Mouse (Mus musculus): ENCODE results near the gene Fut1. TPM values are rescaled to one million over a fixed set of nuclear protein-coding genes. Genes with fewer than 3 reads are reported as not detected.
A peak's percentile ranks its signal among the peaks of the same experiment; 100 is the strongest.

Fut1 gene
- polyA plus RNA-seq, 1 experiment from 2014 or later: 0.07 TPM

DNA sequence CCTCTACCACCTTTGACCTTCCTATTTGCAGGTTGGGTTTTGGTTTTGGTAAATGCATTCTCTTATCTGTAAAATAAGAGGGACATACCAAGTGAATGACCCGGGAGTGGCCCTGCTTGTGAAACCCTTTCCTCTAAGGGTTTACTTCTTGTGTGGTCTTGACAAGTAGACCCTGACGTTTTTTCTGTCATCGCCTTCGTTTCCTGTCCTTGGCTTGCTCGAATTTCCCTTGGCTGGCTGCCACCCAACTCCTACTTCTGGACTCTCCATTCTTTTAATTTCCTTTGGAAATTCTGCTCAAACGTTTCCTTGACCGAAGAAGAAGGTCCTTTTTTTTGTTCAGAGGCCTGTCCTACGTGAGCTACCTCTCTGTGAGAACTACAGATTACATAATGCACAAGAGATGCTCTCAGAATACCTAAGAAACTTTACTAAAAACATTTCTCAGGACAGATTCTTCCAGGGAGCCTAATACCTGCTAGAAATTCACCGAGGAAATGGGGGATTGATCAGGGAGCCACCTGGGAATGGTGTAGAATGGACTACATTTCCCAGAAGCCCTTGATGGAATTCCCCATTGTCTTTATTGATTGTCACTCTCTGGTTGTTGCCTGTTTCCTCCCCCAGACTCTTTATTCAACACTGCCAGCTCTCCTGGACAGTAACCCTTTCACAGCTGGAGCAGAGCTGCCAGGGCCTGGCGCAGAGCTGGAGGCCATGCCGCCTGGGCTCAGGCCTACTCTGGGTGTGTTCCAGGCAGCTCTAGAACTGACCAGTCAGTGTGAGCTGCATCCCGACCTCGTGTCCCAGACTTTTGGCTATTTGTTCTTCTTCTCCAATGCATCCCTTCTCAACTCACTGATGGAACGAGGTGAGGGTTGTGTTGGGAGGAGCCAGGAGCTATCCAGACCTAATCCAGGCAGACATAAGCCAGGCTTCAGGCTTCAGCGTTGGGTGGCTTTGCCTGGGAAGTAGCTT lies 18.9 kb downstream of the Fut1 start:
- peaks cover 24% of the 10 kb centered on the region for H3K36me3 ChIP-seq (ENCODE audit: control insufficient read depth, insufficient read depth, low read length)
- H3K9me3 ChIP-seq (ENCODE audit: control insufficient read depth, low read length): no peaks in the 10 kb centered on the region
- H3K4me2 ChIP-seq (ENCODE audit: low read length): no peak overlapping the region

DNA sequence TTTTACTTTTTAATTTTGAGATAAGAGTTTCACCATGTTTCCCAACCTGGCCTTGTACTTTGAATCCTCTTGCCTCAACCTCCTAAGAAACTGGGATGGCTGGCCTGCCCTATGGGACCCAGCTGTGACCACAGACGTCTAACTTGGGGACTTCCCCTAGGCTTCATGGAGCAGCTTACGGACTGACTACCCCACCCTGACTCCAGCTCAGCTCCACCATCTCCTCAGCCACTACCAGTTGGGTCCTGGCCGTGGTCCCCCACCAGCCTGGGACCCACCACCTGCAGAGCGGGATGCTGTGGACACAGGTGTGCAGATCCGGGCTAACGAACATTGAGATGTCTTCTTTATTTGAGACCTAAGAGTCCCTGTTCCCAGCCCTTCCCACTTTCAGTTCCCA lies 20.6 kb downstream of the Fut1 start:
- H3K4me3 ChIP-seq (ENCODE audit: control insufficient read depth in 1 of 2, insufficient read depth in 1 of 2, low read depth in 1 of 2, low read length in 2 of 2): no peak overlapping the region
- H3K9ac ChIP-seq (ENCODE audit: low read length): no peak overlapping the region
- no peaks in the 10 kb centered on the region for H3K27me3 ChIP-seq (ENCODE audit: control insufficient read depth, insufficient read depth, low read length)
- no peak for ATAC-seq (ENCODE audit: insufficient number of reproducible peaks, insufficient read depth, low FRiP score, low read depth)
- no peak overlapping the region for H3K4me2 ChIP-seq (ENCODE audit: low read length)
- H3K36me3 ChIP-seq (ENCODE audit: control insufficient read depth, insufficient read depth, low read length): peaks cover 24% of the 10 kb centered on the region
- peaks cover 48 to 53% of the 10 kb centered on the region in 2 experiments for H3K4me1 ChIP-seq (ENCODE audit: control insufficient read depth in 2 of 2, insufficient read depth in 2 of 2, low read length in 2 of 2)
- no peaks in the 10 kb centered on the region for H3K9me3 ChIP-seq (ENCODE audit: control insufficient read depth, low read length)
- H3K27ac ChIP-seq (replicated peaks in 1 of 2; ENCODE audit: control insufficient read depth in 1 of 2, insufficient read depth in 1 of 2, low read depth in 2 of 2, low read length in 2 of 2): no peak overlapping the region
- WGBS: 93% methylated on average over 6 of the region's 6 CpGs

More for the DNA sequence above, 18.9 kb downstream of the Fut1 start:
- ATAC-seq (ENCODE audit: insufficient number of reproducible peaks, insufficient read depth, low FRiP score, low read depth): no peak; the same call in 1 of the 2 replicates
- no peaks in the 10 kb centered on the region for H3K27me3 ChIP-seq (ENCODE audit: control insufficient read depth, insufficient read depth, low read length)
- H3K27ac ChIP-seq (replicated peaks in 1 of 2; ENCODE audit: control insufficient read depth in 1 of 2, insufficient read depth in 1 of 2, low read depth in 2 of 2, low read length in 2 of 2): peak overlapping the region; percentile 71 to 77
- H3K4me1 ChIP-seq (ENCODE audit: control insufficient read depth in 2 of 2, insufficient read depth in 2 of 2, low read length in 2 of 2): peaks cover 34 to 43% of the 10 kb centered on the region in 2 experiments
- H3K4me3 ChIP-seq (ENCODE audit: control insufficient read depth in 1 of 2, insufficient read depth in 1 of 2, low read depth in 1 of 2, low read length in 2 of 2): no peak overlapping the region
- WGBS: 59% methylated on average over 15 of the region's 15 CpGs
- no peak overlapping the region for H3K9ac ChIP-seq (ENCODE audit: low read length)

DNA sequence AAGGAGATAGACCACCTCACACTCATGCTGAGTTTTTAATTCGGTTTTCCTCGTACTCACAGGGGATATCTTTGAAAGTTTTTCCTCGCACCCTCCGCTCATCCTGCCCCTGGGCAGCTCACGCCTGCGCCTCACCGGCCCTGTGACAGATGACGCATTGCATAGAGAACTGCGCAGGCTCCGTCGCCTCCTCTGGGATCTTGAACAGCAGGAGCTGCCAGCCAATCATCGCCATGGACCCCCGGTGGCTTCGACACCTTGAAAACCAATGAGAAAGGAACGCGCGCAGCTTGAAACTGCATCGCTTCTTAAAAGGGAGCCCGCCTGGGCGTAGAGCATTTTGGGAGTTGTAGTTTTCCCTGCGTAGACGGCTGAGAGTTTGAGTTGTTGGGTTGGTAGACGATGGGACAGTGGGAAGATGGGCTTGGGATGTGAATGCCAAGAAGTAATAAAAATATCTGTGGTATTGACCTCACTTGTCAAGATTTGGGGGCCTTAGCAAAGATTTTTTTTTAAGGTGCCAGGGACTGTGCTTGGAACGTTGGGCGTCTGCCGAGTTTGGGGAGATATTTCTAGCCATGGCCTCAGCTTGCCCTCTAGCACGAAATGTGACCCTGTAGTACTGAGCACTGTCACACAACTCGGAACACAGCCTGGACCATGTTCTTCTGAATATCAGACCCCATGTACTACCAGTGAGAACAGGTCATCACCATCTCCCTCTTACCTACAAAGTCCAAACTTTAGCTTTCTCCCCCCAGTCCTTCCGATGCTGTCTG lies 21.7 kb downstream of the Fut1 start:
- H3K9me3 ChIP-seq (ENCODE audit: control insufficient read depth, low read length): no peaks in the 10 kb centered on the region

DNA sequence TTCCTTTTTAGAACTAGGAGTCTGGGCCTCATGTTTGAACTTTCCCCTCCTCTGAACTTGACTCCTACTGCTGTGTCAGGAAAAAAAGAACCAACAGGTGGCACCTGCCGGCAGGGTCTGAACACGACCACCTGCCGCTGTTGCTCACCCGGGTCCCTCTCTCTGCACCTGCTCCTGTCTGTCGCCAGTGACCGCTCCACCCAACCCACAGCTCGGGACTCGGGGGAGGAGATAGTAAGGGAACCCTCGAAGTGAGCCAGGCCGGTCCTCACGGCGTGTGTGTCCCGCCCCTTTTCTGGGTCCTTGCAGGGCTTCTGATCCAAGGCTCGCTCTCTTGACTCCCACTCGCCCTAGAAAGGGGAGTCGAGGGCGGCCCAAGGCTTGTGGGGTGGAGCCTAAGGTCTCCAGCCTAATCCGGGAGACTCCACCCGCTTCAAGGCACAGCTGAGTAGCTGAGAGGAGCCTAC lies 22.5 kb downstream of the Fut1 start, which contains the start of gene Mamstr:
TSS of gene Mamstr (plus strand) at position 417 of the 467 bp plus-strand sequence.
- Histone ChIP-seq H3K4me2 (ENCODE audit: low read length) (no peak within 1 kb of the TSS), H3K27ac (replicated peaks in 1 of 2; ENCODE audit: control insufficient read depth in 1 of 2, insufficient read depth in 1 of 2, low read depth in 2 of 2, low read length in 2 of 2) (peak within 1 kb of the TSS in 1 of 2 experiments; percentile 61; a peak in 2 of 4 replicates), H3K9me3 (ENCODE audit: control insufficient read depth, low read length) (no peaks in the 10 kb centered on the region), H3K27me3 (ENCODE audit: control insufficient read depth, insufficient read depth, low read length) (no peaks in the 10 kb centered on the region), H3K4me3 (ENCODE audit: control insufficient read depth in 1 of 2, insufficient read depth in 1 of 2, low read depth in 1 of 2, low read length in 2 of 2) (no peak within 1 kb of the TSS), H3K9ac (ENCODE audit: low read length) (0 out of 2 replicates have a peak within 1 kb of the TSS, but pooled peaks have one; percentile 16), H3K36me3 (ENCODE audit: control insufficient read depth, insufficient read depth, low read length) (peaks cover 24% of the 10 kb centered on the region), H3K4me1 (ENCODE audit: control insufficient read depth in 2 of 2, insufficient read depth in 2 of 2, low read length in 2 of 2) (peaks cover 53 to 61% of the 10 kb centered on the region in 2 experiments)
- ATAC-seq (ENCODE audit: insufficient number of reproducible peaks, insufficient read depth, low FRiP score, low read depth): no peak
- WGBS: 38% methylated on average over 19 of the region's 19 CpGs

More for the DNA sequence above, 21.7 kb downstream of the Fut1 start:
- Histone ChIP-seq H3K9ac (ENCODE audit: low read length) (peak overlapping the region; percentile 39; the same call in 1 of the 2 replicates), H3K36me3 (ENCODE audit: control insufficient read depth, insufficient read depth, low read length) (peaks cover 24% of the 10 kb centered on the region), H3K4me1 (ENCODE audit: control insufficient read depth in 2 of 2, insufficient read depth in 2 of 2, low read length in 2 of 2) (peaks cover 50 to 55% of the 10 kb centered on the region in 2 experiments), H3K4me2 (ENCODE audit: low read length) (peak overlapping the region; percentile 51), H3K4me3 (ENCODE audit: control insufficient read depth in 1 of 2, insufficient read depth in 1 of 2, low read depth in 1 of 2, low read length in 2 of 2) (peak overlapping the region; percentile 15 to 22; a peak in 2 of 4 replicates), H3K27ac (replicated peaks in 1 of 2; ENCODE audit: control insufficient read depth in 1 of 2, insufficient read depth in 1 of 2, low read depth in 2 of 2, low read length in 2 of 2) (no peak overlapping the region; a peak in 1 of 4 replicates), H3K27me3 (ENCODE audit: control insufficient read depth, insufficient read depth, low read length) (no peaks in the 10 kb centered on the region)
- ATAC-seq (ENCODE audit: insufficient number of reproducible peaks, insufficient read depth, low FRiP score, low read depth): peak; percentile 71
- 25% methylated on average over 29 of the region's 29 CpGs for WGBS

DNA sequence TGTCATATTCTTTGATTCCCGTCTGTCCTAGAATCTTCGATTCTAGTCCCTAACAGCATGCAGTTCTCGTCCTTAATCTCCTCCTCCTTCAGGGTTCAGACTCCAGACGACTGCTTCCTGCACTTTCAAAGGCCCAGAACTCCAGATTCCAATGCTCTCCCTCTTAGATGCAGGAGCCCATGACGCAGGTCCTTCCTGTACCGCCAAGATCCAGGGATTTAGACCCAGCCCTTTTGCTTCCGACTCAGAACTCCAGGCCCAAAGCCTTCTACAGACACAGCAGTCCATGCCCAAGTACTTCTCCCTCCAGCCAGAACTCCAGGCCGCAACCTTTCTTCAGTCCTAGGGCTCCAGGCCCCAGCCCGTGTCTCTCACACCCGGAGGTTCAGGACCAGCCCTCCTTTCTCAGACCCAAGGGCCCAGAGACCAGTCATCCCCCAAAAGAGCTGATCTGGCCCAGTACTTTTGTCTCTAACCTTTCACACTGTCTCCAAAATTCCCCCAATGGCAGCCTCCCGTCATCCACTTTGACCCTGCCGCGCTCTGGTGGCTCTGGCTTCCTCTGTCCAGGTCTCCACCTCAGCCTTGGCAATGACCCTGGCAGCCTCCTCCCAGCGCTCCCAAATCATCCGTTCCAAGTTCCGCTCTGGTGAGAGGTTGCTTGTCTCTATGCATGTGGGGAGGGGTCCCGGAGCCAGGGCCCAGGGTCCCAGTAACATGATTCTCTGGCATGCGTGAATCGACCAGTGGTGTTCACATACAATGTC lies 23.3 kb downstream of the Fut1 start:
- H3K4me1 ChIP-seq (ENCODE audit: control insufficient read depth in 2 of 2, insufficient read depth in 2 of 2, low read length in 2 of 2): peaks cover 50 to 59% of the 10 kb centered on the region in 2 experiments
- no peak overlapping the region for H3K9ac ChIP-seq (ENCODE audit: low read length)

DNA sequence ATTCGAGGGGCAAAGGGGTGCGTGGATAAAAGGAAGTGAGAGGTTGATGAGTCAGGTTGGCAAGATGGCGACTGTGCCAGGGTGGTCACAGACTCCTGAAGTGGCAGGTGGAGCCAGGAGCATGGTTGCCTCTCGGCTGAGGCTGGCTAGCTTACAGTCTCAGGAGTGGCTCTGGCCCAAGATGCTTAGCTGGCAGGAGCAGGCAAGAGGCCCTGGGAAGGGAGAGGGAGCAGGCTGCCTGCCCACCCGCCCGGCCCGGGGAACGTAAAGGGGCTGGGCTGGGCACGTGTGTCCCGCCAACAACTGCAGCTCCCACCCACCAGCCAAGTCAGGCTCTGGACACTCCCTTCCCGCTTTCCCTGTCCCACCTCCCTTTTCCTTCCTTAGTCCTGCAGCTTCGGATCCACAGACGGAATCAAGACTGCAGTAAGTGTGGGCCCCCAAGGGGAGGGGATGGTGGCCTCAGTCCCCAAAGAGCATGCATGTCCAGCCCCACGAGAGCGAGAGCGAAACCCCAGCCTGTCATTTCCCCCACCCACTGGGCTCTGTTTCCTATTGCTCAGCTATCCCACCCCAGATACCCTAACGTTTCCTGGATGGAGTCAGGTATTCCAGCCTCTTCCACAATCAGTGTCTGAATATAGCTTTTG lies 24.4 kb downstream of the Fut1 start:
- ATAC-seq (ENCODE audit: insufficient number of reproducible peaks, insufficient read depth, low FRiP score, low read depth): 0 out of 2 replicates have a peak, but pooled peaks have one; percentile 14
- Histone ChIP-seq H3K4me2 (ENCODE audit: low read length) (peak overlapping the region; percentile 80), H3K27ac (replicated peaks in 1 of 2; ENCODE audit: control insufficient read depth in 1 of 2, insufficient read depth in 1 of 2, low read depth in 2 of 2, low read length in 2 of 2) (peak overlapping the region in 1 of 2 experiments; percentile 61; a peak in 3 of 4 replicates), H3K27me3 (ENCODE audit: control insufficient read depth, insufficient read depth, low read length) (no peaks in the 10 kb centered on the region), H3K36me3 (ENCODE audit: control insufficient read depth, insufficient read depth, low read length) (peaks cover 19% of the 10 kb centered on the region), H3K9me3 (ENCODE audit: control insufficient read depth, low read length) (no peaks in the 10 kb centered on the region), H3K4me3 (ENCODE audit: control insufficient read depth in 1 of 2, insufficient read depth in 1 of 2, low read depth in 1 of 2, low read length in 2 of 2) (no peak overlapping the region; a peak in 1 of 4 replicates), H3K4me1 (ENCODE audit: control insufficient read depth in 2 of 2, insufficient read depth in 2 of 2, low read length in 2 of 2) (peaks cover 44 to 53% of the 10 kb centered on the region in 2 experiments), H3K9ac (ENCODE audit: low read length) (peak overlapping the region; percentile 56)
- 35% methylated on average over 17 of the region's 17 CpGs for WGBS

More for the DNA sequence above, 23.3 kb downstream of the Fut1 start:
- Histone ChIP-seq H3K4me2 (ENCODE audit: low read length) (no peak overlapping the region), H3K27ac (replicated peaks in 1 of 2; ENCODE audit: control insufficient read depth in 1 of 2, insufficient read depth in 1 of 2, low read depth in 2 of 2, low read length in 2 of 2) (peak overlapping the region in 1 of 2 experiments; percentile 61; a peak in 2 of 4 replicates), H3K4me3 (ENCODE audit: control insufficient read depth in 1 of 2, insufficient read depth in 1 of 2, low read depth in 1 of 2, low read length in 2 of 2) (no peak overlapping the region), H3K36me3 (ENCODE audit: control insufficient read depth, insufficient read depth, low read length) (peaks cover 24% of the 10 kb centered on the region), H3K9me3 (ENCODE audit: control insufficient read depth, low read length) (no peaks in the 10 kb centered on the region), H3K27me3 (ENCODE audit: control insufficient read depth, insufficient read depth, low read length) (no peaks in the 10 kb centered on the region)
- WGBS: 78% methylated on average over 19 of the region's 19 CpGs
- ATAC-seq (ENCODE audit: insufficient number of reproducible peaks, insufficient read depth, low FRiP score, low read depth): no peak

Measured in heart, embryonic 14.5 days (tissue).